Mouse (Mus musculus) neural tube, embryonic 10.5 days (tissue): ENCODE results near the gene Mzf1.

Experiments
- DNase-seq: peaks from one replicate; pipeline ENCODE4 v3.0.0-alpha.2; 2017; ENCODE audit warnings: low spot score; ENCODE audit errors: extremely low spot score

The Mzf1 gene

DNA sequence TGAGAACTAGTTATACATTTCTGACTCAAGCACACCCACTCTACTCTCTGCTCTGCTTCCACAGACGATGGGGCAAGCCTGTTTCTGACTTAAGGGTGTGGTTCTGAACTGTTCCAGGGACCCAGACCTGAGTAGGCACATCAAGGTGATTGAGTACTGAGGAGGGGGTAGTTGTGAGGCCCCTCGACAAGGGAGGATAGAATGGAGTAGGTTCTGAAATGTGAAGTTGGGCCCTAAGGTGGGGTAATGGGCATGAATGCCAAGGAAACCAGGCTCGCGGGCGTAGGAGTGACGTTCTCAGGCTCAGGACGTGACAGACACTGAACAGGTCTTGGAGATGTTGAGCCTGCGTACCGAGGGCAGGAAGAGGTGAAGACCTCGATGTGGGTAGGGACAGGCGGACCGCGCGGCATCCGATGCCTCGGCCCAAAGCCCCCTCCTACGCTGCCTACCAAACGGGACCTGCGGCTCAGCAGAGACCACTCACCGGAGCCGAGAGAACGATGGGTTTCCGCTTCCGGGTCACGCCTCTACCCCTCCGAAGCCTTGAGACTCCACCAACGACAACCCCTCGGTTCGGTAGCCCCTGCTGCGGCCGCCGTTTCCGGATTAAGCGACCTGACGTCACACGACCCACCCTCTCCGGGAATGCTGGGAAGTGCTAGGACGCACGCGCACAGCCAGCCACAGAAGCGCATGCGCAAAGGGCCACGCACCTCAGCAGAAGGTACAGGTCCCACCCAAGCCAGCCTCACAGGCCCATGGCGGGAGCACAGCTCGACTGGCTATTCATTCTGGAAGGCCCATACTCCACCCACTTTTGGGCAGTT is 20.2 kb downstream of the Mzf1 start, which contains the start of gene Chmp2a:
Chmp2a (minus strand) TSS at position 660 of the 830 bp plus-strand sequence.
- peak; percentile 98 for DNase-seq

DNA sequence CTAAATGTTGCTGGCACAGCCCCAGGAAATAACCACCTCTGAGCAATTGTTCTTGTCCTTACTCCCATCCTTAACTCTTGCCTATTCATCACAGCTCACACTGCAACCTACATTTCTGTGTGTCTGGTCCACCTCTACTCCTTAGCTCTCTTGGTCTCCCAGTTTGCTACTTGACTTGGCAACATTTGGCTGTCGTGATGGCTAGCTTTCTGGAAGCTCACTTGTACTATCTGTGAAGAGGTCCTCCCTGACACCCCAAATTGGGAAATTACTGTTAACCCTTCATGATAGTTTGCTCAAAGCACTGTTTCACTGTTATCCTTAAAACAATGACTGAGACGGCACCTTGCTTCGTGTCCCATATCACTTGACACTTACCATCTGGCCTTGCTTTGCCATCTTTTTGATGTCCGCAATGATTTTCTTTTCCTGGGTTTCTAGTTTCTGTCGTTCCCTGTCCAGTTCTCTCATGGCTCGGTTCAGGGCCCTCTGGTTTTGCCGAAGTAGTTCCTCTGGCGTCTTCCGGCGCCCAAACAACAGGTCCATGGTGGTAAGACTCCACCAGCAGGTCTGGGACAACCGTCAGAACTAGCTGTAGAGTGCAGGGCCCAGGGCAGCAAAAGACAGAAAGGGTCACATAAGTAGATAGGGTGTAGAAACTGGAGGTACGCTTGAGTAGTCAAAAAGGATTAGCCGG is 21.0 kb downstream of the Mzf1 start:
- no peak for DNase-seq

DNA sequence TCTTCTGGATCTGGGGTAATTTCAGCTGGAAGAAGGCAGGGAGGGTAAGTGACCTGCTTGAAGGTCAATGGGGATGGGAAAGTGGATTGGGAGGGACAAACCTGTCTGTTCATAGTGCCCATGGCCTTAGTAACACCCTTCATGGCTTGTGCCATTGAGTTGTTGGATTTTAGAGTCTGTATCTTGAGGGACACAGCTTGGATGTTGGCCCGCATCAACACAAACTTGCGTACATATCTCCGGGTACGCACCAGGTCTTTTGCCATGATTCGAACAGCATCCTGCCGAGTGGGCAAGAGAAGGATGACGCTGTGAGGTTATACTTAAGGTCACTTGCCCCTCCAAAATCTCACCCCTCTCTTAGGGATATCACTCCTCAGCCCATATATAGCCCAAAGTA is 22.0 kb downstream of the Mzf1 start:
- no peak for DNase-seq

GRCm38 (mm10) chr7:13031983-13032382 is 22.6 kb downstream of the Mzf1 start:
- no peak for DNase-seq

DNA sequence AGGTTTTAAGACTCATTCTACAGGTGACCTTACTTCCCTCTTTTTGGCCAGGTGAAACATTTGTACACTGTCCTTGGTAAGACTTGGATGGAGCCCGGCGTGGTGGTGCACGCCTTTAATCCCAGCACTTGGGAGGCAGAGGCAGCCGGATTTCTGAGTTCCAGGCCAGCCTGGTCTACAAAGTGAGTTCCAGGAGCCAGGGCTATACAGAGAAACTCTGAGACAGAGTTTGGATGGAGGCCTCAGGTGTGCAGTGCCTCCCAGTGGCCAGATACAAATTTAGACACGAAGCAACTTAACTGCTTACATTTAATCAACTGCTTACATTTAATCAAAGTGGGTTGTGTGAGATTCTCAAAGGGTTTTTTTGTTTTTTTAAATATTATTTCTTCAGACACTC is 23.5 kb downstream of the Mzf1 start:
- no peak for DNase-seq

DNA sequence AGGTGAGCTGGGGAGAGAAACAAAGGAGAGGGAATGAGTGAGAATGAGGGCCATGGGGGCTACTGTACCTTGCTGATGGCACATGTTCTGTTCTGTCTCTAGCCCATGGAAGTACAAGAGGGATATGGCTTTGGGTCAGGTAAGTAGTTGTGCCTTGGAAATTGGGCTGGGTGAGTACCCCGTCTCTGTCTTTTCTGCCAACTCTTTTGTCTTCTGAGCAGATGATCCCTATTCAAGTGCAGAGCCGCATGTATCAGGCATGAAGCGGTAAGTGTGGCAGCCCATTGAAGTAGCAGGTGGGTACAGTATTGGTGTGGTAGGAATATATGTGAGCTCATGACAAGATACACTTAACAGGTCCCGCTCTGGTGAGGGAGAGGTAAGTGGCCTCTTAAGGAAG is 25.6 kb downstream of the Mzf1 start:
- DNase-seq, result no peak

- no peak for DNase-seq
Measured at GRCm38 (mm10) chr7:13025511-13026112, 29.0 kb downstream of the Mzf1 start.

GRCm38 (mm10) chr7:13024805-13025204 is 29.8 kb downstream of the Mzf1 start:
- peak; percentile 82 for DNase-seq

DNA sequence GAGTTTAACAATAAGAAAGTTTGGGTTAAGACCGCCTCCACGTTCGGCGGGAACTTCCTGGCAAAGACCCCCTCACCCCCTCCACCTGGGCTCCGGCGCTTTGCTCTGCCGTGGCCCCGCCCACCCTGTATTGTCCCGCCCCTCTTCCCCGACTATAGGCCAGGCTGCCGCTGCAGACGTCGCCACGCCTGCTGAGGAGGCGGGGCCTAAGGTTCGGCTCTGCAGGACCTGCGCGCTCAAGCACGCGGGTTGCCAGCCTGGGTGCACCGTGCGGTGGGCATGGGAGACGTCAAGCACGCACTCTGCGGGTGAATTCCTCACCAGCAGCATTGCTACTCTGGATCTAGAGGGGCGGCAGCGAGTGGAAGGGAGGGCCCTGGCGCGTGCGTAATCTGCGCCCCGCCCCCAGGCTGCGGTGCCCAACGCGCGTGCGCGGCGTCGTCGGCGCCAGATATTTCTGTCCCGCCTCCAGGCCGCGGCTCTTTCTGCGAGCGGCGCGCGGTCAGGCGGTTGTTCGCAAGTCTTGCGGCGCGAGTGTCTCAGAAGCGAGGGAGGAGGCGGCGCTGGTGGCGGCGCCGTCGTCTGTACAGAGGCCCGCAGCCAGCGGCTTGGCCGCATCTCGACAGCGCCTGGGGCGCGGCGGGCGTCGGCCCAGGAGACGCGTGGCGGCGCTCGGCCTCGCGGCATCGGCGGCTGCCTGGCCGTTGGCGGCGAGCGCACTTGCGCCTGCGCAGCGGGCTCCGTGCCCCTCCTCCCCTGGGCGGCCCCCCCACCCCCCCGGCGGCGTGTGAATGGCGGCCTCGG is 30.4 kb downstream of the Mzf1 start:
- peak; percentile 97 for DNase-seq

- DNase-seq, result peak; percentile 90
Measured at GRCm38 (mm10) chr7:13022773-13023535, 31.6 kb downstream of the Mzf1 start.

DNA sequence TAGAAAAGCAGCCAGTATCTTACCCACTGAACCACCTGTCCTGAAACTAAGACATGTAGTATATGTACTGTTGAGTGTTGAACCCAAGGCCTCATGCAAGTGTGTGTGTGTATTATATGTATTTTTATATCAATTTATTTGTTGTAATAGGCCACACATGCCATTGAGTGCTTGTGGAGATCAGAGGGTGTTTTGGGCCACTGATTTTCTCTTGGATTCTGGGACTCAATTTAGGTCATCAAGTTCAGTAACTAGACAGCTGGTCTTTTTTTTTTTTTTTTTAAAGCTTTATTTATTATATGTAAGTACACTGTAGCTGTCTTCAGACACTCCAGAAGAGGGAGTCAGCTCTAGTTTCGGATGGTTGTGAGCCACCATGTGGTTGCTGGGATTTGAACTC is 39.3 kb downstream of the Mzf1 start:
- DNase-seq, result no peak

GRCm38 (mm10) chr7:13014275-13014839 is 40.2 kb downstream of the Mzf1 start:
- DNase-seq, result no peak

GRCm38 (mm10) chr7:13013671-13014070 is 40.9 kb downstream of the Mzf1 start:
- DNase-seq, result no peak

GRCm38 (mm10) chr7:13010005-13010908 is 44.3 kb downstream of the Mzf1 start, which contains the start of gene Zbtb45:
Gene Zbtb45, minus strand, starts transcription at chr7:13010034.
- peak; percentile 53 for DNase-seq

GRCm38 (mm10) chr7:13009143-13010004 is 45.2 kb downstream of the Mzf1 start:
- peak; percentile 99 for DNase-seq

GRCm38 (mm10) chr7:13007341-13008092 is 47.0 kb downstream of the Mzf1 start:
- no peak for DNase-seq

DNA sequence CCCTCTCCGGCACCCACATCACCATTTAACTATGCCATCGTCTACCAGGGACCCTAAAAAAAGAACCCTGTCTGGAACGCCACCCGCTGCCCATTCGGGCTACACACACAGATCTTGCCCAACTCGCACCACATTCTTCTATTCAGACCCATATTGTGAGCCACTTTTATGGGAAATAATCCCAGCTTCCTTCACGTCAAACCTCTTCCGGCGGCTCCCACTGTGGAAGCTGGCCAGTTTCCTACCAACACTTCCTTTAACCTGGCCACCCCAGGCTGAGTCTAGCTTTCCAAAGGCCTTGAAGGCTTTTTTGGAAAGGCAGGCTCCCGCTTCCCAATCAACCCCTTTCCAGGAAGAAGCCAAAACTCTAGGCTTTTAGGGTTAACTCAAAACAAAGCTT is 48.0 kb downstream of the Mzf1 start:
- DNase-seq, result no peak

- DNase-seq, result no peak
Measured at GRCm38 (mm10) chr7:13006011-13006410, 48.6 kb downstream of the Mzf1 start.
